Mouse (Mus musculus) ovary, postnatal 10 days (tissue): ENCODE data around the gene Tmem192.
"Not testable (repeated sequence)": the region's sequence is repeated elsewhere in the genome, so short reads cannot be mapped to it uniquely, and the experiment has no call there.

ENCODE experiments used
- DNase-seq: peaks from one replicate; pipeline ENCODE4 v3.0.0; 2022; ENCODE audit warnings: low spot score

The Tmem192 gene

DNA sequence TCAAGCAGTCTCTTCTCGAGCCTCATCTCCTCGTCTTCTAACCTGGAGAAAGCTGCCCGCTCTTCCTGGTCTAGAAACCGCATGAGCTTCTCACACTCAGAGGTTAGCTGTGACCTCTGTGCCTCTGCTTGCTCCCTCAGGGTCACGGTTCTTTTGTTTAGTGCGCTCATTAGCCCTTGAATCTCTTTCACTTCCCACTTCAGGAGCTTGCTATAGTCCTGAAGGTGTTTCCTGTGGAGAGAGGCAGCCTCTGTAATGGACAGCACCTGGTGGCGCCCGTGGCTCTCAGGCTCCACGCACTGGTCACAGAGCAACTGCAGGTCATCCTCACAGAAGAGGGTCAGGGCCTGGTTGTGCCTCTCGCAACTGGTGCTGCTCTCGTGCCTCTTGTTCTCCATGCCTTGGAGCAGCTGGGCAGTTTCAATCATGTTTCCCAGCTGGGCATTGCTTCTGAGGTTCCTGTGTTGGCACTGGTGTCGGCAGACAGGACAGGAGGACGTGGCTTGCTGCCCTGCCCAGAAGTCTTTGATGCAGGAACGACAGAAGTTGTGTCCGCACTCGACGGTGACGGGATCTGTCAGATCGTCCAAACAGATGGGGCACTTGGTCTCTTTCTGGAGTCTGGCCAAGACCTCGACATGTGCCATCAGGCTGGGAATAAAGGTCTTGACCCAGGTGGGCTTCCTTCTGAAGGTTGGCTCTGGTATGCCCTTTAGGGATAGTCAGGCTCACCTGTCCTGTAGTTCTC lies 36.3 kb downstream of the Tmem192 start:
- DNase-seq = no peak

DNA sequence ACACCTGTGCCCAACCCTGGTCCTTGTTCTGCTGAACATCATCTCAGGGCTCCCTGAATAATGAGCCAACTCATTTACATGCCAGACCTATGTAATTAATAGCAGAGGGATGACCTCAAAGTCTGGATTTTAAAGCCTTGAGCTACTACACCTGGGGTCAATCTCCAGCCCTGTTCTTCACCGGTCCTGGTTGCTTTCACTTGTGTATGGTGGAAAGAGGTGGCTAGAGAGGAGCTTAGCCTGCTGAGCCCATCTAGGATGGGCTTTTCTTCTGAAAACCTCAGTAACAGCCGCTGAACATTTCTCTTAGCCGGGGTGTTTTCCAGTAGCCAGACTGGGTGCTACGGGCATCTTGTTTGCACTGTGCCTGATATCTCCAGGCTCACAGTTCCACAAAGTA lies 40.7 kb downstream of the Tmem192 start, which contains the start of gene Trim75:
Gene Trim75, minus strand, starts transcription at position 101 of the 400 bp plus-strand sequence.
- DNase-seq = no peak

DNA sequence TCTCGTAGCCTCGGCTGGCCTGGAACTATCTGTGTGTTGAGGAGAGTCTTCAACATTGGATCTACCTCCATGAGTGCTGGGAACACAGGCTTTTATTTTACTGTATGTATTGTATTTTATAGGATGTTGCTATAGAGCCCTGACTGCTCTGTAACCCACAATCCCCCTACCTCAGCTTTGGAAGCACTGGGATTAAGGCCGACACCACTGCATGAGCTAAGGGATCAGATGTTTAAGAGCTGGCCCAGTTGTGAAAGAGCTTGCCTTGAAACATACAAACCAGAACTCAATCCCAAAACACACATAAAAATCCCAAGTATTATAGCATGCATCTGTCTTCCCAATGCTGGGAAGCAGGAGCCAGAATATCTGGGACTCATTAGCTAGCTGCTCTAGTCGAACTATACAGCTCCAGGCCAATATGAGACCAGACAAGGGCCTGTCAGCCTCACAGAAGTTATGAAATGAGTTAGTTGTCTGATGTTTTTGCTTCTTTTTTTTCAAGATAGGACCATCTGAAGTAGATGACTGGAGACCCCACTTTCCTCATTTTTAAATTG lies 51.9 kb downstream of the Tmem192 start:
- DNase-seq = no peak

DNA sequence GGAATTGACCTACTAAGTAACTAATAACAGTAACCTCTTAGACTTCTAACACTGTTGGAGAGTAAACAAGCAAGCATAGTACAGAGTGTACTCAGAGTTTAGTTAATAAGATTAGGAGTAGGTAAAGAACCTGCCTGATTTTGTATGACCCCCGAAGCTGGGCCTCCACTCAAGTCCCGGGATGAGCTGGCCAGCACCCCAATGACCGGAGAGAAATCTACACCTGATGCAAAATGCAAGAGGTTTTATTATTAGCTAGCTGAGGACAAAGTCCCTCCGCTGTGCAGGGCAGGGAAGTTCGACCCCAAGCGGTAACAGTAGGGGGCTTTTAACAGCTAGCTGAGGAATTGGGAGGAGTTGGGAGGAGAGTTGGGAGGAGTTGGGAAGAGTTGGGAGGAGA lies 60.6 kb downstream of the Tmem192 start:
- not testable (repeated sequence) for DNase-seq

- no peak for DNase-seq
Observed at GRCm38 (mm10) chr8:65018423-65018822, 71.4 kb downstream of the Tmem192 start, which contains the start of the genes Trim61 and Trim60. Gene Trim61 (minus strand): TSS chr8:65018523. Gene Trim60 (minus strand): TSS chr8:65018584.
